26 mouse cellular contexts compared by ENCODE assay signal in genomic region chr1:14566386-14566785, GRCm38 (mm10).
"Had no signal": no experiment of that assay in that cellular context is flagged by ENCODE, and none has a peak within 500 bp of the region (broad histone marks: within the 10 kb centered on the region; RNA-seq: fewer than 3 reads in every experiment).

No protein-coding gene starts in this region.

- DNase-seq: gastrocnemius, postnatal 14 days; gastrocnemius, postnatal 36 days; heart, adult 11 months; heart, adult 2 months; heart, postnatal 10 days; heart, postnatal 4 days; kidney, adult 11 months; kidney, adult 2 months; kidney, adult 9 months; kidney, postnatal 14 days; kidney, postnatal 36 days; liver; liver, embryonic 13.5 days had no signal

- H3K27me3 ChIP-seq: heart, embryonic 12.5 days; hindbrain, embryonic 12.5 days; liver, embryonic 13.5 days; liver, embryonic 15.5 days had no signal

- H3K9me3 ChIP-seq: heart, embryonic 10.5 days; heart, embryonic 12.5 days; hindbrain, embryonic 10.5 days; hindbrain, embryonic 12.5 days; kidney, embryonic 15.5 days; limb, embryonic 12.5 days; liver, embryonic 13.5 days; liver, embryonic 15.5 days had no signal

- H3K4me3 ChIP-seq: heart, adult 2 months; heart, embryonic 10.5 days; heart, embryonic 12.5 days; hindbrain, embryonic 10.5 days; hindbrain, embryonic 12.5 days; kidney, embryonic 15.5 days; left cerebral cortex, adult 2 months; limb, embryonic 12.5 days; liver, embryonic 13.5 days; liver, embryonic 15.5 days had no signal

- H3K4me2 ChIP-seq: heart, embryonic 12.5 days; hindbrain, embryonic 12.5 days; hindbrain, embryonic 14.5 days; kidney, embryonic 15.5 days; limb, embryonic 12.5 days; liver, embryonic 11.5 days; liver, embryonic 13.5 days; liver, embryonic 15.5 days had no signal

- H3K36me3 ChIP-seq: heart, embryonic 10.5 days; heart, embryonic 12.5 days; hindbrain, embryonic 10.5 days; hindbrain, embryonic 12.5 days; kidney, embryonic 15.5 days; limb, embryonic 12.5 days; liver, embryonic 13.5 days; liver, embryonic 15.5 days had no signal

- H3K27ac ChIP-seq: heart, adult 2 months; heart, embryonic 10.5 days; hindbrain, embryonic 10.5 days; hindbrain, embryonic 12.5 days; hindbrain, embryonic 14.5 days; kidney, embryonic 15.5 days; kidney, postnatal 0 days; left cerebral cortex, adult 2 months; limb, embryonic 12.5 days; liver, embryonic 13.5 days; liver, embryonic 15.5 days had no signal

- H3K9ac ChIP-seq: heart, embryonic 12.5 days; hindbrain, embryonic 12.5 days; hindbrain, embryonic 14.5 days; kidney, embryonic 15.5 days; limb, embryonic 12.5 days; liver, embryonic 13.5 days; liver, embryonic 15.5 days had no signal

- ATAC-seq: hindbrain, embryonic 16.5 days; intestine, embryonic 16.5 days had no signal

- H3K4me1 ChIP-seq: heart, embryonic 10.5 days; heart, embryonic 12.5 days; hindbrain, embryonic 12.5 days; liver, embryonic 13.5 days; liver, embryonic 15.5 days had no signal
